Mouse (Mus musculus): ENCODE measurements at regions not wholly inside any gene's neighbourhood (a gene's known extent, or its start where the extent isn't known, plus 50 kb on each side); places are given as distances from the start of the nearest gene placed in this dataset.
"Not testable (repeated sequence)": the region's sequence is repeated elsewhere in the genome, so short reads cannot be mapped to it uniquely, and the experiment has no call there.

DNA sequence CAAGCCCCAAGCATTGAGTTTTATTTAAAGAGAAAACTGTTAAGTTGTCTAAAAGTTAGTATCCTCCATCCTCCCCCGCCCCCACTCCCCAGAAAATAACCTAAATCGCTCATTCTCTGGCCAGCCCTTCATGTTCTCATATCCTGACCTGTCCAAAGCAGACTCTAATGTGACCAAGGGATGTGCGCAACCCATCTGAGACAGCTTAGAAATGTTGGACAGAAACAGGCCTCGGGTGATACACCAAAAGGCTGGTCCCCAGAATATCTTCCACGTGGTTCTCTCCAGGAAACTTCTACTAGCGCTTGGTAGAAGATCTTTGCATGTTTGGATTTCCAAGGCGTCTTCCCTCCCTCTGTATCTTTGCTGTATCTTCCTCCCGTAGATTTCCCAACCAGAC lies 482.8 kb downstream of the Tns1 start:
- Histone ChIP-seq H3K9me3 (ENCODE audit: control insufficient read depth, low read length) (no peaks in the 10 kb centered on the region), H3K4me1 (ENCODE audit: control insufficient read depth, insufficient read depth, low read length) (peaks cover 21% of the 10 kb centered on the region; the same call in 1 of the 2 replicates), H3K4me3 (replicated peaks; ENCODE audit: low read depth, low read length) (no peak overlapping the region), H3K36me3 (ENCODE audit: control insufficient read depth, insufficient read depth, low read length) (no peaks in the 10 kb centered on the region), H3K9ac (replicated peaks; ENCODE audit: low read length) (no peak overlapping the region), H3K4me2 (ENCODE audit: low read length) (no peak overlapping the region), H3K27ac (replicated peaks; ENCODE audit: low read depth, low read length) (no peak overlapping the region), H3K27me3 (ENCODE audit: control insufficient read depth, insufficient read depth, low read length) (no peaks in the 10 kb centered on the region)
- DNase-seq (no peak), ATAC-seq (ENCODE audit: low FRiP score, low TSS enrichment) (no peak)
- 64% methylated on average over 8 of the region's 8 CpGs for WGBS

DNA sequence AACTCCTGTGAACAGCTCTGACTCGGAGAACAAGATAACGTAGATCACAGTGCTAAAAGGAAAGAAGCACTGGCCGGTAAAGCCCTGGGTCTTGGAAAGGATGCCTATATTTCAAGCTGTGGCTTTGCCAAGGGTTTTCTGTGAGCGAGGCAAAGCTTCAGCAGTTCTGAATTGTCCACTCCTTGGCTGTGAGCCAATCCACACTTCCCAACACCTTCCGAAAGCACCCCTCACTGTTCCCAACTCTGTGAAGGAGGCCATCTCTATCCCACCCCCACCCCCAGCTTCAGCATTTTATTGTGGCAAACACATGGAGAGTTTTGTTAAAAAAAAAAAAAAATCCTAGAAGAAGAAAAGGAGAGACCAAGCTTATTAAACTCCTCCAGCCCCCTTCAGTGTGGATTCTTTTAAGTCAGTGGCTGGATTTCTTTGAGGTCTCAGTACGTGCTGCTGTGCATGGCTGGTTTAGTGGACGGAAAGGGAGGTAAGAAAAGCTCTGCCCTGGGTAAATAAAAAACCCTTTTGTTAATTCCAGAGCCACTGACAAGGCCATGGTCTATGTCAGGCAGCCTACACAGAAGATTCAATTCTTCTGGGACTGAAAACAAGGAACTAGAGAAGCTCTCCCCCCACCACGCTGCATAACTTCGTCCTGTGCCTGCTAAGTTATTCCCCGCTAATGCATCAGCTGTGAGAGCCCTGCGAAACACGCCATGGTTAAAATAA lies 483.4 kb downstream of the Tns1 start:
- 0 out of 2 replicates have a peak overlapping the region, but pooled peaks have one; percentile 18 for H3K4me2 ChIP-seq (ENCODE audit: low read length)
- H3K27ac ChIP-seq (replicated peaks; ENCODE audit: low read depth, low read length), result no peak overlapping the region
- no peaks in the 10 kb centered on the region for H3K9me3 ChIP-seq (ENCODE audit: control insufficient read depth, low read length)
- no peak overlapping the region for H3K9ac ChIP-seq (replicated peaks; ENCODE audit: low read length)
- DNase-seq, result peak; percentile 72
- H3K4me1 ChIP-seq (ENCODE audit: control insufficient read depth, insufficient read depth, low read length), result peaks cover 21% of the 10 kb centered on the region; the same call in 1 of the 2 replicates
- WGBS, result 7% methylated on average over 12 of the region's 12 CpGs
- peak; percentile 49; the same call in 1 of the 2 replicates for ATAC-seq (ENCODE audit: low FRiP score, low TSS enrichment)
- no peak overlapping the region for H3K4me3 ChIP-seq (replicated peaks; ENCODE audit: low read depth, low read length)
- no peaks in the 10 kb centered on the region for H3K36me3 ChIP-seq (ENCODE audit: control insufficient read depth, insufficient read depth, low read length)
- no peaks in the 10 kb centered on the region for H3K27me3 ChIP-seq (ENCODE audit: control insufficient read depth, insufficient read depth, low read length)

DNA sequence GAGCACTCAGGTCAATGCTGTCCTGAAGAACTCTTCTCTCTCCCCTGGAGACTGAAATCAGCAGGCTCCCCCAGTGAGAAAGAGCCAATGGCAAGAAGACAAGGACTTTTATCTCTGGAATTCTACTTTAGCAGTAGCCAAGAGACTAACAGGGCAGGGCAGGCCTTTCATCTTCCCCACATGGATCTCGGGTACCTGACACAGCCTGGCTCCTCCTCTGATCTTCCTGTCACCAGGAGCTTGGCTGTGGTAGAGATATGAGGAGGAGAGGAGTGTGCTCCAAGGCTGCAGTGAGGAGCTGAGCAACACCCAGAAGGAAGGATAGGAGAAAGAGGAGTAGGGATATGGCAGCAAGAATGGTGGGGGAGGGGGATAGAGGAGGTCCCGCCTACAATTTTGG lies 488.5 kb downstream of the Tns1 start:
- no peaks in the 10 kb centered on the region for H3K9me3 ChIP-seq (ENCODE audit: control insufficient read depth, low read length)
- H3K36me3 ChIP-seq (ENCODE audit: control insufficient read depth, insufficient read depth, low read length), result no peaks in the 10 kb centered on the region
- no peak overlapping the region for H3K27ac ChIP-seq (replicated peaks; ENCODE audit: low read depth, low read length)
- 73% methylated on average over 2 of the region's 2 CpGs for WGBS
- DNase-seq, result no peak
- no peak overlapping the region for H3K9ac ChIP-seq (replicated peaks; ENCODE audit: low read length)
- H3K4me2 ChIP-seq (ENCODE audit: low read length), result no peak overlapping the region
- ATAC-seq (ENCODE audit: low FRiP score, low TSS enrichment), result no peak
- 0 out of 2 replicates have a peak, but pooled peaks cover 3% of the 10 kb centered on the region for H3K4me1 ChIP-seq (ENCODE audit: control insufficient read depth, insufficient read depth, low read length)
- no peaks in the 10 kb centered on the region for H3K27me3 ChIP-seq (ENCODE audit: control insufficient read depth, insufficient read depth, low read length)
- H3K4me3 ChIP-seq (replicated peaks; ENCODE audit: low read depth, low read length), result no peak overlapping the region

DNA sequence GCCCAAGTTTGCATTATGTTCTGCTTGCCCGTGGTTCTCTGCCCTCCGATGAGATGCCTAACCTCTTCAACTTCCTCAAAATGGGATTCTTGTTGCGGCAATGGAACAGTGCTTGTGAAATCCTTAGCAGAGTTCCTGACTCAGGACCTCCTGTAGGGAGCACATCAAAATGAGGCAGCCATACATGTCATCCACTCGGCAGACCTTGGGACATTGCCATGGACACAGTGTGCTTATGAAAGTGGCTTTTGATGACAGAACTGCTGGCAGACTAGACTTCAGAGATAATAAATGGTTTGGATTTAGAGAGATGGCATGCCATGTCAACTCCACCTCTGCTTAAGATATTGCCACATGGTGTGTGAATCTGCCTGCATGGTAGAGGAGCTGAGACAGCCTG lies 489.4 kb downstream of the Tns1 start:
- no peak overlapping the region for H3K4me3 ChIP-seq (replicated peaks; ENCODE audit: low read depth, low read length)
- WGBS, result 89% methylated on average over 4 of the region's 4 CpGs
- ATAC-seq (ENCODE audit: low FRiP score, low TSS enrichment) (no peak), DNase-seq (no peak)
- no peak overlapping the region for H3K27ac ChIP-seq (replicated peaks; ENCODE audit: low read depth, low read length)
- H3K9me3 ChIP-seq (ENCODE audit: control insufficient read depth, low read length), result no peaks in the 10 kb centered on the region
- no peak overlapping the region for H3K9ac ChIP-seq (replicated peaks; ENCODE audit: low read length)
- H3K4me1 ChIP-seq (ENCODE audit: control insufficient read depth, insufficient read depth, low read length), result no peaks in the 10 kb centered on the region
- H3K36me3 ChIP-seq (ENCODE audit: control insufficient read depth, insufficient read depth, low read length), result no peaks in the 10 kb centered on the region
- H3K27me3 ChIP-seq (ENCODE audit: control insufficient read depth, insufficient read depth, low read length), result no peaks in the 10 kb centered on the region
- H3K4me2 ChIP-seq (ENCODE audit: low read length), result no peak overlapping the region

DNA sequence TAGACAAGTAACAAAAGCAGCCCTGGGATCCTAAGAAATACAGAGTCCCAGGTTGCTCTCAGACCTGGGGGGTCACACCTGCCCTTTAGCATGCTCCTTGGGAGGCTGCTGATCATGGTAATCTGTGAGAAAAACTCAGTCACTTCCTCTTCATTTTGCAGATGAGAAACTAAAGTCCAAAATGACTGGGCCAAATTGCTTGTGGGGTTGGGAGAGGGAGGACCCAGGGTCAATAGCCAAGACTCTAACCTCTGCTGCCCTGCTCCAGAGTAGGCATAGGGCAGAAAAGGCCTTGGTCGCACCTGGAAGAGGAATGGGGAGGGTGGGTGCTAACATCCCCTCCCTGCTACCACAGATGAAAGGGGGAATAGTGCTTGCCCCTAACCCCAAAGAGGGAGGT lies 491.2 kb downstream of the Tns1 start:
- ATAC-seq (ENCODE audit: low FRiP score, low TSS enrichment) (no peak), DNase-seq (no peak)
- Histone ChIP-seq H3K27me3 (ENCODE audit: control insufficient read depth, insufficient read depth, low read length) (no peaks in the 10 kb centered on the region), H3K36me3 (ENCODE audit: control insufficient read depth, insufficient read depth, low read length) (no peaks in the 10 kb centered on the region), H3K4me1 (ENCODE audit: control insufficient read depth, insufficient read depth, low read length) (no peaks in the 10 kb centered on the region), H3K27ac (replicated peaks; ENCODE audit: low read depth, low read length) (no peak overlapping the region), H3K9ac (replicated peaks; ENCODE audit: low read length) (no peak overlapping the region), H3K9me3 (ENCODE audit: control insufficient read depth, low read length) (no peaks in the 10 kb centered on the region), H3K4me3 (replicated peaks; ENCODE audit: low read depth, low read length) (no peak overlapping the region), H3K4me2 (ENCODE audit: low read length) (no peak overlapping the region)
- 100% methylated on average over 1 of the region's 1 CpGs for WGBS

DNA sequence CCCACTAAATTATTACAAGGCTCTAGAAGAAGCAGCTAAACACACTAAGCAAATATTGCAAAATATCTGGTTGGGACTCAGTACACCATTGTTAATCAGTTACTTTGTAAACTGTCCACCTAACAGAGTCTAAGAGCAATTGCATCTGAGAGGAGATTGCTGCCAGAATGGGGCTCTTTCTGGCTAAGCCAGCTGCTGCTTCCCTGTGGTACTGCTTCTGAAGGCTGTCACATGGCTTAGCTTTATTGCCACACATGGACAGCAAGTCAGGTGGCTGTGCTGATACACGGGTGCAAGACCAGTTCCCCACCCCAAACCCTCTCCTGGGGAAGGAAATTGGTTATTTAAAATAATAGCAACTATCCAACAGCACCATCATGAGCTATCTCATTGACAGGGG lies 493.9 kb downstream of the Tns1 start:
- ATAC-seq (ENCODE audit: low FRiP score, low TSS enrichment), result no peak
- Histone ChIP-seq H3K9me3 (ENCODE audit: control insufficient read depth, low read length) (no peaks in the 10 kb centered on the region), H3K4me3 (replicated peaks; ENCODE audit: low read depth, low read length) (no peak overlapping the region), H3K36me3 (ENCODE audit: control insufficient read depth, insufficient read depth, low read length) (no peaks in the 10 kb centered on the region), H3K27ac (replicated peaks; ENCODE audit: low read depth, low read length) (no peak overlapping the region), H3K4me1 (ENCODE audit: control insufficient read depth, insufficient read depth, low read length) (no peaks in the 10 kb centered on the region), H3K4me2 (ENCODE audit: low read length) (no peak overlapping the region), H3K27me3 (ENCODE audit: control insufficient read depth, insufficient read depth, low read length) (no peaks in the 10 kb centered on the region), H3K9ac (replicated peaks; ENCODE audit: low read length) (no peak overlapping the region)
- 45% methylated on average over 1 of the region's 1 CpGs for WGBS
- peak; percentile 21 for DNase-seq

DNA sequence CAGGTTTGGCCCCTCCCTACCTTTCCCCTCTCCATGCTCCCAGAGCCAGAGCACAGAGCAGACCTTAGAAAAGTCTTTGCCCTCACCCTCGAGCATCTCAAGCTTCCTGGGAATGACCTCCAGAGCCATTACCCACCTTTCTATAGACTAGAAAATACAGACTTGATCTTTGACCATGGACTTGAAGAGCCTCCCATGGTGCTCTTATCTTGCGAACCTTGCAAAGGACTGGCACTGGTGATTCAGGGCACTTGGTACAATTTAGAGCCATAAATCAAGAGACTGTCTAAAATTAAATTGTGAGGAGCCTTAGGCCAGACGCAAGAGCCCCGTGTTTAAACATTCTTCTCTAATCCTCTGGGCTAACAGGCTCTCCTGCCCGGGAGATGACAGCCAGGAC lies 498.9 kb downstream of the Tns1 start:
- H3K9me3 ChIP-seq (ENCODE audit: control insufficient read depth, low read length), result no peaks in the 10 kb centered on the region
- H3K4me2 ChIP-seq (ENCODE audit: low read length), result no peak overlapping the region
- H3K4me1 ChIP-seq (ENCODE audit: control insufficient read depth, insufficient read depth, low read length), result no peaks in the 10 kb centered on the region
- H3K36me3 ChIP-seq (ENCODE audit: control insufficient read depth, insufficient read depth, low read length), result no peaks in the 10 kb centered on the region
- no peak overlapping the region for H3K27ac ChIP-seq (replicated peaks; ENCODE audit: low read depth, low read length)
- ATAC-seq (ENCODE audit: low FRiP score, low TSS enrichment), result no peak
- no peak overlapping the region for H3K4me3 ChIP-seq (replicated peaks; ENCODE audit: low read depth, low read length)
- WGBS, result 86% methylated on average over 5 of the region's 5 CpGs
- DNase-seq, result no peak
- H3K9ac ChIP-seq (replicated peaks; ENCODE audit: low read length), result no peak overlapping the region
- no peaks in the 10 kb centered on the region for H3K27me3 ChIP-seq (ENCODE audit: control insufficient read depth, insufficient read depth, low read length)

DNA sequence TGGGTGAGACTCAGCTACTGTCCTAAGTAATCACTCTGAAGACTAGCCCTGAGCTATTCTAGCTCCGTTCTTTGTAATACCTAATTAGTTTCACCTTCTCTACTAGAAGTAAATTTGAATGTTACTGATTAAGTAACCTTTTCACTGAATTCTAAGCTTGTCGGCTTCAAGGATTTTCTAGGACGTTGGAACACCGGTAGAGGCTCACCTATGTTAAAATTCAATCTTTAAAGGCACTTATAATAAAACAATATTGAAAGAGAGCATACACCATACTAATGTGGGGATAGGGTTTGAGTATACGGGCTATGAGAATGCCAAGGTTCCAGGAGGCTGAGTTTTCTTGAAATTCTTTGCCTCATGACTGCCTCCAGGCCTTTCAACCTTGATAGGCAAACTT lies 503.1 kb downstream of the Tns1 start:
- not testable (repeated sequence) for H3K9me3 ChIP-seq (ENCODE audit: control insufficient read depth, low read length); ATAC-seq (ENCODE audit: low FRiP score, low TSS enrichment); H3K4me3 ChIP-seq (replicated peaks; ENCODE audit: low read depth, low read length); DNase-seq; H3K27me3 ChIP-seq (ENCODE audit: control insufficient read depth, insufficient read depth, low read length); H3K9ac ChIP-seq (replicated peaks; ENCODE audit: low read length); H3K4me2 ChIP-seq (ENCODE audit: low read length); H3K36me3 ChIP-seq (ENCODE audit: control insufficient read depth, insufficient read depth, low read length); H3K4me1 ChIP-seq (ENCODE audit: control insufficient read depth, insufficient read depth, low read length); H3K27ac ChIP-seq (replicated peaks; ENCODE audit: low read depth, low read length)
- 82% methylated on average over 5 of the region's 5 CpGs for WGBS

DNA sequence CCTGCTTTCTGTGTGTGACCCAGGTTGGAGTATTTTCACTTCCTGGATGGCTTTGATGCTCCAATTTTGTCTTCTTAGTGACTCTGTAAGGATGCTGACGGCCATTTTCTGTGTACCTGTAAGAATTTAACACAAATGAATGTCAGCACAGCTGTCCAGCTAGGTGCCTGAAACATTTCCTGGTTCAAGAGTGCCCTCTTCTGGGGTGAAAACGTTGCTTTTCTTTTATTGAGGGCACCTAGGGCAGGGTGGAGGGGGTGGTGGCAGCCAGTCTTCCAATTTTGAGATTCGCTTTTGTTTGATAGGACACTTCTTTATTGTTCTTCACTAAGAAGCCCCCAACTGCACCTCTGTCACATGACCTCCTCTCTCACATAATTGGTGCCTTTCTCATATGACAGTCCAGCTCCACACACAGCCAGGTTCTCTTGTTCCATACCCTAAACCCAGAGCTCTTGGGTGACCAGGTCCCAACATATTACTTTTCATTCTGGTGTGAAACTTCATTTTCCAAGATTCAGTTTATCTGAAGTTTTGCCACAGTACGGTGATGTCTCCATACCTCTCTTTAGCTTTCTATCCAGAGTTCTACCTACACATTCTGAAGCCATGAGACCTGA lies 505.6 kb downstream of the Tns1 start:
- Histone ChIP-seq H3K27ac (replicated peaks; ENCODE audit: low read depth, low read length) (no peak overlapping the region), H3K9me3 (ENCODE audit: control insufficient read depth, low read length) (no peaks in the 10 kb centered on the region), H3K27me3 (ENCODE audit: control insufficient read depth, insufficient read depth, low read length) (no peaks in the 10 kb centered on the region), H3K4me2 (ENCODE audit: low read length) (no peak overlapping the region), H3K4me3 (replicated peaks; ENCODE audit: low read depth, low read length) (no peak overlapping the region), H3K4me1 (ENCODE audit: control insufficient read depth, insufficient read depth, low read length) (no peaks in the 10 kb centered on the region), H3K9ac (replicated peaks; ENCODE audit: low read length) (no peak overlapping the region), H3K36me3 (ENCODE audit: control insufficient read depth, insufficient read depth, low read length) (no peaks in the 10 kb centered on the region)
- DNase-seq, result peak; percentile 83
- peak; percentile 40; the same call in 1 of the 2 replicates for ATAC-seq (ENCODE audit: low FRiP score, low TSS enrichment)
- 43% methylated on average over 4 of the region's 4 CpGs for WGBS

All from midbrain, embryonic 14.5 days (tissue).